Mouse (Mus musculus) left cerebral cortex, adult 2 months (tissue): Measurements from ENCODE around the gene Setdb1. TPM values are rescaled to one million over a fixed set of nuclear protein-coding genes. Genes with fewer than 3 reads are reported as not detected.

Experiments used
- DNase-seq, 2 experiments: peaks; one replicate each; pipeline ENCODE4 v3.0.0; 2021 to 2022; ENCODE audit warnings: low spot score in 2 of 2, mixed read lengths in 1 of 2; ENCODE audit errors: extremely low spot score in 1 of 2
- H3K27ac ChIP-seq: fragments of 200-600 bp; 2 replicates; pipeline ENCODE4 v1.8.1; 2022
- H3K4me3 ChIP-seq: fragments of 200-600 bp; 2 replicates; pipeline ENCODE4 v1.8.1; 2022
- CTCF ChIP-seq: fragments of 200-600 bp; IDR thresholded peaks from 2 replicates; pipeline ENCODE4 v1.8.1; 2022; ENCODE audit warnings: antibody characterized with exemption, mild to moderate bottlenecking, moderate library complexity
- intact Hi-C: fragments of 180-260 bp; cut with DNase I; formaldehyde crosslinking; loops from one replicate; pipeline ENCODE4 v1.15.1; 2025
- total RNA-seq, 2 experiments: library from RNA; stranded (reverse); gene quantifications; 2 replicates each; pipeline ENCODE4 v1.2.3; 2021

Setdb1 gene
- total RNA-seq, 2 experiments from 2014 or later = 35.7 to 37.2 TPM

GRCm38 (mm10) chr3:95286510-95286909 is 70.5 kb downstream of the Setdb1 start:
- Histone ChIP-seq H3K27ac (no peak overlapping the region), H3K4me3 (no peak overlapping the region)
- intact Hi-C loops = no loop called here
- no peak for DNase-seq
- TF ChIP-seq CTCF = no peak

DNA sequence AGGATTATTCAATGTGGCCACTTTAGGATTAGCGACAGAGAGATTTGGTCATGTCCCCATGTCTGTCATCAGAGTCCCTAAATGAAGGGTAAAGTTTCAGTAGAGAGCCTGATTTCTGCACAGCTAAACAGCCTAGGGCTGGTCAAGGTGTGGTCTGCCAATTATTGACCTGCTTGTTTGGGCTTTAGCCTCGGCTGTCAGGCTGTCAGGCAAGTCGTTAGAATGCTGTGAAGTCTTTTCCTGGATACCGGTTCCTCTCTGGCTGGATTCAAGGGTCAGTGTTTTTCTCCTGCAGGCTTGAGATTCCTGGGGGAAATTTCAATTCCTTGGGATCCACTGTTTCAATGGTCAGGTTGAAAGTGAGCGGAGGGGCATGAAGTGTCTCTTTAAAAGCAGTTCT is 71.0 kb downstream of the Setdb1 start:
- H3K4me3 ChIP-seq = no peak overlapping the region
- DNase-seq = no peak
- H3K27ac ChIP-seq = no peak overlapping the region
- TF ChIP-seq CTCF = no peak
- intact Hi-C loops = no loop called here

DNA sequence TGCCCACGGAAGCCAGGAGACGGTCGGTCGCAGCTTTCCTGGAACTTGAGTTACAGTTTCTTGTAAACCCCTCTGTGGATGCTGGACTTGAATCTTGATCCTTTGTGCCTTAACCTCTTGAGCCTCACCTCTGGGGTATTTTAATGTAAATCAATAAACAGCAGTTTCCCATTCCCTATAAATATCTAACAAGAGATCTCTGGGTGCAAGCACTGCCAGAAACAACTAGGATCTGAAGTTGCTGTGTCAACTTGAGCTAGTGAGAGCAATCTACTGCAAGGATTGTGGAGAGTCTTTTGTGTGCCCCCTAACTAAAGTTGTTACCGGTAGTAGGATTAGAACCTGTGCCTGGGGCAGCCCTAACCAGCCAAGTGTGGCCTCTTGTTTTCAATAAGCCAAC is 71.6 kb downstream of the Setdb1 start:
- no peak for TF ChIP-seq CTCF
- DNase-seq = no peak
- H3K4me3 ChIP-seq = no peak overlapping the region
- intact Hi-C loops = no loop called here
- H3K27ac ChIP-seq = peak overlapping the region; percentile 28

DNA sequence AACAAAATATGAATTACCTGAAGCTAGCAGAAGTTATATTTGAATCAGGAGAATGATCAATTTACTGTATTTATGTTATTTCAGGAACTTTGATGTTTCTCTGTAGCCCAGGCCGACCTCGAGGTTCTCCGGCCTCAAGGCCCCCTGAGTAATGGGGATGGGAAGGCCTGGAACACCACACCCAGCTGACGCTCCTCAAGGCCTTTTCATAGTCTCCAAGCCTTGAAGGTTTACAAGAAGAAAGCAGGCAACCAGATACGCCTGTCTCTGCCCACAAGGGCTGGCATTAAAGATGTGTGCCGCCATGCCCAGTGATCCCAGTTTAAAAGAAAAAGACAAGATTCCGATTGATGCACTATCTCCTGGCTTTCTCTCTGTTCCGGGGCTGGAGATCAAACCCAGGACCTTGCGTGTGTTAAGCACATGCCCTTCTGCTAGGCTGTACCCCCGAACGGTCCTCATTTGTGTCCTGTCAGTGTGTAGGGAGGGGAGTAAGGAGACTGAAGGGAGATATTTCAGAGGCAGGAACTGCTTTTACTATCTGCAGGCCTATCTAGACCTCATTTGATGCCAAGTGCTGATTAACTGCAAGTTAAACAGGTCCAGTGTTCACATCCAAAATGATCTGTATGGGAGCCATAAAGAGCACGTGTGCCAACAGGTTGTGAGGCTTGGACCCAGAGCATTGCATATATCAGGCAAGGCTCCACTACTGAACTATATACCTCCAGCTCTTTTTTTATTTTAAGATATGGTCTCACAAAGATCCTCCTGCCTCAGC is 72.3 kb downstream of the Setdb1 start:
- intact Hi-C loops = loop anchor here (5.0 kb wide), 1 partner anchor 142 kb away; the partner anchor contains the start of gene Tnfaip8l2

GRCm38 (mm10) chr3:95284062-95284461 is 72.9 kb downstream of the Setdb1 start:
- Histone ChIP-seq H3K4me3 (peak overlapping the region; percentile 57), H3K27ac (peak overlapping the region; percentile 97)
- TF ChIP-seq CTCF = no peak
- DNase-seq = no peak
- intact Hi-C loops = loop anchor here (5.0 kb wide), 1 partner anchor 142 kb away; the partner anchor contains the start of gene Tnfaip8l2

More for the DNA sequence above, 72.3 kb downstream of the Setdb1 start:
- TF ChIP-seq CTCF = no peak
- Histone ChIP-seq H3K4me3 (peak overlapping the region; percentile 57), H3K27ac (peak overlapping the region; percentile 97)
- no peak for DNase-seq

DNA sequence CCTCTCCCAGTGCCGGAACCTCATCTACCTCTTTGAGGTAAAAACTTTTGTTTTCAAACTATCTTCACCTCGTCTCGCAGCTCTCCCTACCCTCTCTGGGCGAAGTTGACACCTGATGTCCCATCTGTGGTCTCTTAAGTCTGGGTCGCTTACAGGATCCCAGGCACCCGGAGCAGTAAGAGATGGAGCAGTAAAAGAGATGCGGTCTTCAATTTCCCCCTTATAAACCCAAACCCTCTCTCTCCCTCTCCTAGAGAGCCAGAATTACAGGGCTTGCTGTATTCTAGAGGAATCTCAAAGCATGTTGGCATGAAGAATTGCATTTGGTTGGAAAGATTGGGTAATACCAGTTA is 73.4 kb downstream of the Setdb1 start:
- no peak for TF ChIP-seq CTCF
- Histone ChIP-seq H3K27ac (peak overlapping the region; percentile 97), H3K4me3 (peak overlapping the region; percentile 57)
- intact Hi-C loops = loop anchor here (2.0 to 5.0 kb wide), 3 partner anchors 29 to 151 kb away; partner anchors contain the start of genes Arnt and Tnfaip8l2
- DNase-seq = no peak

DNA sequence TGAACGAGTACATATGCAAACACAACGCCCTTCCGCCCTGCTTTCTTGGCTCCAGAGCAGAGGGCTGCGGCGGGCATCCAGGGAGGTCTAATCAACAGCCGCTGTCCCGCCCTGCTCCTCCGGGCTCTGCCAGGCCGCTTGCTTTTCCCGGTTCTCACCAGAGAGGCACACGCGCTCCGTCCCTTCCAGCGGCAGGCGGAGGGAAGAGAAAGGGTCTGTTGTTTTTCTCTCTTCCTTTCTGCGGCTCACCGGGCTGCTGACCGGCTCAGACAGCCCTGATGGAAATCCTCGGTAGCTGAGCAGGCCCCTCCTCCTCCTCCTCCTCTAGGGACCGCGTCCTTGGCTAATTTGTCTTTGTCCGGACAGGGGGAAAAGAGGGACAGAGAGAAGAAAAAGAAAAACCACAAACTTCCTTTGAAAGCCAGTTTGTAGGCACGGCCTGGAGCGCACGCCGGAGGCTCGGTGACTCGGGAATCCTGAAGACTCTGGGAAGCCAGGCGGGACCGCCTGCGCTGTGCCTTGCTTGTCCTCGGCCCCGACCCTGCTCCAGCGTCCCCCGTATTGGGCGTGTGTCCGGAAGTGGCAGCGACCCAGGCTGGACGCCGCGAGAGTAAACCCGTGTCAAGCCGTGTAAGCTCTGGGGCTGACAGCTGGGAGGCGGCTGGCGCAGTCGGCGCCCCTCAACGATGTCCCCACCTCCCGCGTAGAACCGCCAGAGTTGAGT is 74.0 kb downstream of the Setdb1 start:
- peak overlapping the region; percentile 57 for H3K4me3 ChIP-seq
- peak; percentile 36 for TF ChIP-seq CTCF
- intact Hi-C loops = loop anchor here (2.0 to 5.0 kb wide), 3 partner anchors 30 to 152 kb away; partner anchors contain the start of genes Arnt and Tnfaip8l2
- peak overlapping the region; percentile 97 for H3K27ac ChIP-seq
- peak; percentile 70 for DNase-seq

DNA sequence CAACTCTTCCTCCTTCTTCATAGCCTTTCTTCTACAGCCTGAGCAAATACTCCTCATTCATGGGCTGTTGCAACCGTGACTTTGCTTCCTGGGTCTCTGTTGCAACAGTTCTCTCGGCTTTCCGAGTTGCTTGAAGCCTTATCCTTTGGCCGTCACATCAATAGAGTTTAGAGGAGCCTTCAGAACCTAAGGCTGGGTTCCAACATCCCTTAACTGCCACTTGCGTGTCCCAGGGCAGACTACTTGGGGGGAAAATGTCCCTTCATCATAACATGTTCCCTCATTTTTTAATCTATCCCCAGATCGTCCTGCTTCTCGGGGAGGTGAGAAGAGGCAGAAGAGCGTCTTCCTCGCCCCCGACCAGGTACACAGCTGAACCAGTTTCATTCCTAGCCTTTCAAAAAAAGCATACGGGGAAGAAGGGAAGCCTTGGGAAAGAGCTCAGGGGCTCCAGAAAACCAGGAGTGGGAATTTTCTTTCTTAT is 74.6 kb downstream of the Setdb1 start:
- Histone ChIP-seq H3K4me3 (peak overlapping the region; percentile 57), H3K27ac (peak overlapping the region; percentile 97)
- intact Hi-C loops = loop anchor here (2.0 to 5.0 kb wide), 3 partner anchors 30 to 152 kb away; partner anchors contain the start of genes Arnt and Tnfaip8l2
- DNase-seq = no peak
- no peak for TF ChIP-seq CTCF

DNA sequence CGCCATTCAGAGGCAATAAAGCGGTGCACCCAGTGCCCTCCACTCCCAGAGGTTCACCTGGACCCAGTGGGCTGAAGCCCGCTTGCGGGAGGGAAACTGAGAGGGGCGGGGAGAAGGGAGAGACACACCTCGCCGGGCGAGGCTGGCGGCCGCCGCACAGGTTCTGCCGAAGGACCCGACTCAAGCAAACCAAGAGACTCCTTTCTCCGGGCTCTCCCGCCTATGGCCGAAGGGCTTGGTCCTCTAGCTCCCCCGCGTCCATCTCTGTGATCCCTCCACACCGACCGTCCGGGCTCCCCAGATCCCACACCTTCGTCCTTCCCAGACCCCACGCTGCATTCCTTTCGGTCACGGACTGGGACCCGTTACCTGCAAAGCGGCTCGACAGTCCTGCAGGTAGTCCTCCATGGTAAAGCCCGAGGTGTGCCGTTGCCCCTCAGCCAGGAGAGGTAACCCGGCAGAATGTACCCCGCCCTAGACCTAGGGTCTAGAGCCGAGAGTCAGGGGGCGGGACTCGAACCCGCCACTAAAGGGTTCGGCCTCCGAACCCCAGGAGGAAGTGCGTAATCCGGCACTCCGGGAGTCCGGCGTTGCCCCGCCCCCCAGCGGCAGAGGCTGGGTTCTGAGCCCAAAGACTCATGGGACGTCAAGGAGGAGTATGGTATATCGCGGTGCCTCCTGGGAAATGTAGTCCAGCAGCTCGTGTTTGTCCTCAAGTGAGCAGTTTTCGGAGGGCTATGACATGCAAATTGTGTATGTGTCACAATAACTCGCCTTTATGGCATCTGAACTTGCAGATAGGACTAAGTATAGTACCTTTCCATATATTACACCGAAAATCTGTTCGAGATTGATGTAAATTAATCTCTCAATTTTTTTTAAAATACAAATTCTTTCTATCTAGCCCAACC is 75.5 kb downstream of the Setdb1 start, which contains the start of the genes Mindy1 and Prune1:
Mindy1 (plus strand) TSS at position 130 of the 911 bp plus-strand sequence.
Prune1 (minus strand) TSS at position 861 of the 911 bp plus-strand sequence.
- peak within 1 kb of the TSS; percentile 57 for H3K4me3 ChIP-seq
- intact Hi-C loops = loop anchor here (1.0 to 5.0 kb wide), 5 partner anchors 31 to 153 kb away; partner anchors contain the start of genes Arnt, Gabpb2 and Tnfaip8l2
- TF ChIP-seq CTCF = peak; percentile 41
- DNase-seq = peak; percentile 98 to 99
- H3K27ac ChIP-seq = peak within 1 kb of the TSS; percentile 97

GRCm38 (mm10) chr3:95280747-95281146 is 76.3 kb downstream of the Setdb1 start:
- intact Hi-C loops = loop anchor here (1.0 to 5.0 kb wide), 3 partner anchors 50 to 138 kb away; partner anchors contain the start of genes Gabpb2 and Tnfaip8l2
- no peak for TF ChIP-seq CTCF
- Histone ChIP-seq H3K4me3 (peak overlapping the region; percentile 57), H3K27ac (peak overlapping the region; percentile 97)
- peak in 1 of 2 experiments; percentile 26 for DNase-seq

DNA sequence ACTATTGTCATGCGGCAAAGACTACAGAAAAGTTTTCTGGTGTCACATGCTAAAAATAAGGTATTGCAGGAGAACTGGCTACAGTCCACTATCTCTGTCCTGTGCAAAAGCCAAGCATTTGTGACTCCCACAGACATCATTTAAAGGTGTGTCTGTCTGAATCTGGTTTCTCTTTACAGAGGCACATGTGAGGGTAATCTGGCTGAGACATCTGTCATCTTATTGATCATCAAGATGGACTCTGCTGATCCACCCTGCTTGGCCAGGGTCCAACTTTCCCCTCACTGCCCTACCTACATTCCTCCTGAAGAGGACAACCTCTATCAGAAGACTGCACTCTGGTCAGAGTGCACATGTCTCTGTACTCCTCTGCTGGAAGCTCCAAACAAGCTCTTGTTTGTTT is 79.9 kb downstream of the Setdb1 start:
- no peak overlapping the region for H3K4me3 ChIP-seq
- no peak for TF ChIP-seq CTCF
- intact Hi-C loops = no loop called here
- no peak overlapping the region for H3K27ac ChIP-seq
- no peak for DNase-seq
